Mouse (Mus musculus) lung, postnatal 10 days (tissue): ENCODE measurements around the gene Slc16a7.

Source experiments
- DNase-seq: peaks from one replicate; pipeline ENCODE4 v3.0.0; 2021

Slc16a7 gene

GRCm38 (mm10) chr10:125321446-125322428, 67.5 kb downstream of the Slc16a7 start:
- DNase-seq = peak; percentile 56

GRCm38 (mm10) chr10:125317317-125317716, 71.9 kb downstream of the Slc16a7 start:
- peak; percentile 32 for DNase-seq

GRCm38 (mm10) chr10:125310855-125311254, 78.4 kb downstream of the Slc16a7 start:
- DNase-seq = no peak

GRCm38 (mm10) chr10:125298036-125298435, 91.2 kb downstream of the Slc16a7 start:
- DNase-seq = no peak

- DNase-seq = no peak
These were observed 98.9 kb downstream of the Slc16a7 start for GRCm38 (mm10) chr10:125290320-125290719.

GRCm38 (mm10) chr10:125288560-125288959, 100.7 kb downstream of the Slc16a7 start:
- no peak for DNase-seq

- DNase-seq = no peak
These were observed 103.9 kb downstream of the Slc16a7 start for GRCm38 (mm10) chr10:125285386-125285785.

GRCm38 (mm10) chr10:125275149-125275848, 114.0 kb downstream of the Slc16a7 start:
- no peak for DNase-seq

- DNase-seq = no peak
These were observed 114.6 kb downstream of the Slc16a7 start for GRCm38 (mm10) chr10:125274519-125275148.

GRCm38 (mm10) chr10:125273759-125274158, 115.5 kb downstream of the Slc16a7 start:
- DNase-seq = no peak

GRCm38 (mm10) chr10:125271448-125271847, 117.8 kb downstream of the Slc16a7 start:
- DNase-seq = no peak

GRCm38 (mm10) chr10:125270266-125270665, 119.0 kb downstream of the Slc16a7 start:
- peak; percentile 16 for DNase-seq

GRCm38 (mm10) chr10:125266322-125266721, 122.9 kb downstream of the Slc16a7 start:
- DNase-seq = no peak

- DNase-seq = no peak
These were observed 123.4 kb downstream of the Slc16a7 start for GRCm38 (mm10) chr10:125265901-125266300.

- peak; percentile 26 for DNase-seq
These were observed 123.8 kb downstream of the Slc16a7 start for GRCm38 (mm10) chr10:125265467-125265866.

- DNase-seq = peak; percentile 65
These were observed 124.3 kb downstream of the Slc16a7 start for GRCm38 (mm10) chr10:125264938-125265337.

- DNase-seq = no peak
These were observed 133.4 kb downstream of the Slc16a7 start for GRCm38 (mm10) chr10:125255904-125256303.

GRCm38 (mm10) chr10:125214536-125214935, 174.7 kb downstream of the Slc16a7 start:
- DNase-seq = no peak

GRCm38 (mm10) chr10:125213805-125214204, 175.5 kb downstream of the Slc16a7 start:
- no peak for DNase-seq

- DNase-seq = no peak
These were observed 201.7 kb downstream of the Slc16a7 start for GRCm38 (mm10) chr10:125187544-125187943.

GRCm38 (mm10) chr10:125185387-125185786, 203.9 kb downstream of the Slc16a7 start:
- DNase-seq = no peak

GRCm38 (mm10) chr10:125184146-125184545, 205.1 kb downstream of the Slc16a7 start:
- DNase-seq = no peak

- DNase-seq = no peak
These were observed 206.7 kb downstream of the Slc16a7 start for GRCm38 (mm10) chr10:125182545-125182944.
